Mouse (Mus musculus) stomach, embryonic 15.5 days (tissue): ENCODE results near the gene Tcf7. TPM values are rescaled to one million over a fixed set of nuclear protein-coding genes. Genes with fewer than 3 reads are reported as not detected.

Source experiments
- ATAC-seq: fragments of 200-750 bp; cut with Nextera tagmentation; 2 replicates; pipeline ENCODE4 v1.8.0; 2017; ENCODE audit warnings: low read depth, moderate number of reproducible peaks, moderate TSS enrichment; ENCODE audit not compliant: insufficient read depth, low FRiP score
- H3K27ac ChIP-seq: fragments of 300-500 bp; sonication (generic); 2 replicates; pipeline ENCODE4 v1.5.1; 2015; ENCODE audit warnings: mild to moderate bottlenecking, inconsistent platforms
- H3K27me3 ChIP-seq: fragments of 300-500 bp; sonication (generic); replicated peaks from 2 replicates; pipeline ENCODE4 v1.6.1; 2015; ENCODE audit warnings: inconsistent platforms
- H3K36me3 ChIP-seq: fragments of 300-500 bp; sonication (generic); 2 replicates; pipeline ENCODE4 v1.6.1; 2015; ENCODE audit warnings: inconsistent platforms
- H3K4me1 ChIP-seq: fragments of 300-500 bp; sonication (generic); 2 replicates; pipeline ENCODE4 v1.6.1; 2015; ENCODE audit warnings: inconsistent platforms
- H3K4me2 ChIP-seq: fragments of 300-500 bp; sonication (generic); 2 replicates; pipeline ENCODE4 v1.6.1; 2015; ENCODE audit warnings: mild to moderate bottlenecking, inconsistent platforms
- H3K4me3 ChIP-seq: fragments of 300-500 bp; sonication (generic); replicated peaks from 2 replicates; pipeline ENCODE4 v1.5.1; 2015; ENCODE audit warnings: inconsistent platforms
- H3K9ac ChIP-seq: fragments of 300-500 bp; sonication (generic); 2 replicates; pipeline ENCODE4 v1.6.1; 2015; ENCODE audit warnings: inconsistent platforms
- H3K9me3 ChIP-seq: fragments of 300-500 bp; sonication (generic); 2 replicates; pipeline ENCODE4 v1.6.1; 2016; ENCODE audit warnings: inconsistent platforms
- WGBS: fragments of 180-500 bp; shearing (Covaris S2); methylation state at CpG from one replicate; pipeline ENCODE4 v1.1.7; 2015; 5-methylcytosine and 5-hydroxymethylcytosine counted together
- polyA plus RNA-seq: library from polyadenylated mRNA; unstranded; fragments of >200 nt; fragmentation: Nextera tagmentation; extraction: Ambion mirVana; gene quantifications from 2 replicates; pipeline ENCODE4 v1.2.1, GENCODE M21; 2015

Tcf7 gene
- polyA plus RNA-seq, 1 experiment from 2014 or later: 7.5 TPM

- H3K36me3 ChIP-seq: no peaks in the 10 kb centered on the region
- WGBS: 71% methylated on average over 19 of the region's 19 CpGs
- no peaks in the 10 kb centered on the region for H3K27me3 ChIP-seq
- no peak for ATAC-seq
- peak overlapping the region; percentile 96 for H3K4me2 ChIP-seq
- peaks cover 27% of the 10 kb centered on the region for H3K4me1 ChIP-seq
- no peaks in the 10 kb centered on the region for H3K9me3 ChIP-seq
- H3K9ac ChIP-seq: no peak overlapping the region
- no peak overlapping the region for H3K27ac ChIP-seq
- H3K4me3 ChIP-seq: peak overlapping the region; percentile 70
These were observed 1.1 kb downstream of the Tcf7 start for GRCm38 (mm10) chr11:52281568-52282328.

GRCm38 (mm10) chr11:52280566-52281455 lies 2.0 kb downstream of the Tcf7 start:
- Histone ChIP-seq H3K9me3 (no peaks in the 10 kb centered on the region), H3K4me1 (peaks cover 27% of the 10 kb centered on the region), H3K4me2 (no peak overlapping the region), H3K27ac (no peak overlapping the region), H3K36me3 (no peaks in the 10 kb centered on the region), H3K4me3 (no peak overlapping the region), H3K27me3 (no peaks in the 10 kb centered on the region), H3K9ac (no peak overlapping the region)
- 89% methylated on average over 11 of the region's 11 CpGs for WGBS
- no peak for ATAC-seq

GRCm38 (mm10) chr11:52279611-52280145 lies 3.1 kb downstream of the Tcf7 start:
- no peak for ATAC-seq
- no peaks in the 10 kb centered on the region for H3K36me3 ChIP-seq
- H3K27me3 ChIP-seq: no peaks in the 10 kb centered on the region
- no peak overlapping the region for H3K4me3 ChIP-seq
- peaks cover 25% of the 10 kb centered on the region for H3K4me1 ChIP-seq
- whole genome bisulfite sequencing: 93% methylated on average over 8 of the region's 8 CpGs
- H3K9me3 ChIP-seq: no peaks in the 10 kb centered on the region
- H3K4me2 ChIP-seq: no peak overlapping the region
- H3K27ac ChIP-seq: no peak overlapping the region
- no peak overlapping the region for H3K9ac ChIP-seq

GRCm38 (mm10) chr11:52278991-52279390 lies 3.8 kb downstream of the Tcf7 start:
- WGBS: 91% methylated on average over 6 of the region's 6 CpGs
- H3K4me2 ChIP-seq: no peak overlapping the region
- no peak for ATAC-seq
- H3K9ac ChIP-seq: no peak overlapping the region
- H3K36me3 ChIP-seq: no peaks in the 10 kb centered on the region
- no peak overlapping the region for H3K4me3 ChIP-seq
- no peaks in the 10 kb centered on the region for H3K9me3 ChIP-seq
- H3K27ac ChIP-seq: no peak overlapping the region
- H3K27me3 ChIP-seq: no peaks in the 10 kb centered on the region
- H3K4me1 ChIP-seq: peaks cover 18% of the 10 kb centered on the region

GRCm38 (mm10) chr11:52278164-52278563 lies 4.7 kb downstream of the Tcf7 start:
- ATAC-seq: no peak
- 90% methylated on average over 3 of the region's 3 CpGs for WGBS

GRCm38 (mm10) chr11:52277433-52278150 lies 5.2 kb downstream of the Tcf7 start:
- no peaks in the 10 kb centered on the region for H3K9me3 ChIP-seq
- 92% methylated on average over 6 of the region's 6 CpGs for WGBS
- no peak for ATAC-seq

More at GRCm38 (mm10) chr11:52278164-52278563, 4.7 kb downstream of the Tcf7 start:
- Histone ChIP-seq H3K27ac (no peak overlapping the region), H3K36me3 (no peaks in the 10 kb centered on the region), H3K4me2 (no peak overlapping the region), H3K9me3 (no peaks in the 10 kb centered on the region), H3K9ac (no peak overlapping the region), H3K4me1 (peaks cover 11% of the 10 kb centered on the region; the same call in 1 of the 2 replicates), H3K4me3 (no peak overlapping the region), H3K27me3 (no peaks in the 10 kb centered on the region)

GRCm38 (mm10) chr11:52276961-52277391 lies 5.8 kb downstream of the Tcf7 start:
- Histone ChIP-seq H3K4me2 (no peak overlapping the region), H3K4me1 (0 out of 2 replicates have a peak, but pooled peaks cover 5% of the 10 kb centered on the region), H3K9ac (no peak overlapping the region), H3K27me3 (no peaks in the 10 kb centered on the region), H3K27ac (no peak overlapping the region), H3K9me3 (no peaks in the 10 kb centered on the region), H3K36me3 (no peaks in the 10 kb centered on the region), H3K4me3 (no peak overlapping the region)
- no peak for ATAC-seq
- 88% methylated on average over 8 of the region's 8 CpGs for WGBS

More at GRCm38 (mm10) chr11:52277433-52278150, 5.2 kb downstream of the Tcf7 start:
- H3K36me3 ChIP-seq: no peaks in the 10 kb centered on the region
- H3K27me3 ChIP-seq: no peaks in the 10 kb centered on the region
- no peak overlapping the region for H3K27ac ChIP-seq
- no peak overlapping the region for H3K4me2 ChIP-seq
- H3K4me3 ChIP-seq: no peak overlapping the region
- peaks cover 11% of the 10 kb centered on the region; the same call in 1 of the 2 replicates for H3K4me1 ChIP-seq
- no peak overlapping the region for H3K9ac ChIP-seq

- Histone ChIP-seq H3K4me2 (no peak overlapping the region), H3K36me3 (no peaks in the 10 kb centered on the region), H3K9me3 (no peaks in the 10 kb centered on the region), H3K4me3 (no peak overlapping the region), H3K4me1 (0 out of 2 replicates have a peak, but pooled peaks cover 3% of the 10 kb centered on the region), H3K27ac (no peak overlapping the region), H3K9ac (no peak overlapping the region), H3K27me3 (no peaks in the 10 kb centered on the region)
- ATAC-seq: no peak
- WGBS: 79% methylated on average over 9 of the region's 9 CpGs
These were observed 6.8 kb downstream of the Tcf7 start for GRCm38 (mm10) chr11:52275774-52276555.

GRCm38 (mm10) chr11:52275366-52275765 lies 7.4 kb downstream of the Tcf7 start:
- 0 out of 2 replicates have a peak, but pooled peaks cover 3% of the 10 kb centered on the region for H3K4me1 ChIP-seq
- H3K27ac ChIP-seq: no peak overlapping the region
- no peak overlapping the region for H3K4me2 ChIP-seq
- no peaks in the 10 kb centered on the region for H3K36me3 ChIP-seq
- ATAC-seq: no peak
- no peaks in the 10 kb centered on the region for H3K27me3 ChIP-seq
- WGBS: 75% methylated on average over 8 of the region's 8 CpGs
- no peaks in the 10 kb centered on the region for H3K9me3 ChIP-seq
- H3K4me3 ChIP-seq: no peak overlapping the region
- H3K9ac ChIP-seq: no peak overlapping the region

GRCm38 (mm10) chr11:52274456-52275112 lies 8.2 kb downstream of the Tcf7 start:
- Histone ChIP-seq H3K27ac (no peak overlapping the region), H3K9me3 (no peaks in the 10 kb centered on the region), H3K4me1 (0 out of 2 replicates have a peak, but pooled peaks cover 3% of the 10 kb centered on the region), H3K36me3 (no peaks in the 10 kb centered on the region), H3K9ac (no peak overlapping the region), H3K4me2 (no peak overlapping the region), H3K27me3 (no peaks in the 10 kb centered on the region), H3K4me3 (no peak overlapping the region)
- 84% methylated on average over 20 of the region's 20 CpGs for WGBS
- no peak for ATAC-seq
